Mouse (Mus musculus): Measurements from ENCODE around the gene Pola2.

GRCm38 (mm10) chr19:5945027-5945426, 19.0 kb downstream of the Pola2 start:
- TF ChIP-seq CTCF (IDR thresholded peaks at IDR 0.05; ENCODE audit: borderline replicate concordance, insufficient read depth, low read depth, low read length) (no peak), POLR2A (IDR thresholded peaks at IDR 0.05; ENCODE audit: borderline replicate concordance, insufficient read depth, low read length) (no peak)
